Mouse (Mus musculus) small intestine, adult 2 months (tissue): Measurements from ENCODE around the gene Phpt1.
"Not testable (repeated sequence)": the region's sequence is repeated elsewhere in the genome, so short reads cannot be mapped to it uniquely, and the experiment has no call there.

Experiments used
- CTCF ChIP-seq: fragments of 200-500 bp; IDR thresholded peaks from 2 replicates; pipeline ENCODE4 v1.5.1; 2012; ENCODE audit warnings: low read depth, mild to moderate bottlenecking, control low read depth, inconsistent platforms, low read length, moderate library complexity, mixed read lengths; ENCODE audit not compliant: insufficient replicate concordance, insufficient read length; ENCODE audit errors: extremely low read depth
- POLR2A ChIP-seq: fragments of 200-500 bp; IDR thresholded peaks from 2 replicates; pipeline ENCODE4 v1.6.1; 2012; ENCODE audit warnings: low read depth, mild to moderate bottlenecking, control low read depth, inconsistent platforms, low read length, moderate library complexity

DNA sequence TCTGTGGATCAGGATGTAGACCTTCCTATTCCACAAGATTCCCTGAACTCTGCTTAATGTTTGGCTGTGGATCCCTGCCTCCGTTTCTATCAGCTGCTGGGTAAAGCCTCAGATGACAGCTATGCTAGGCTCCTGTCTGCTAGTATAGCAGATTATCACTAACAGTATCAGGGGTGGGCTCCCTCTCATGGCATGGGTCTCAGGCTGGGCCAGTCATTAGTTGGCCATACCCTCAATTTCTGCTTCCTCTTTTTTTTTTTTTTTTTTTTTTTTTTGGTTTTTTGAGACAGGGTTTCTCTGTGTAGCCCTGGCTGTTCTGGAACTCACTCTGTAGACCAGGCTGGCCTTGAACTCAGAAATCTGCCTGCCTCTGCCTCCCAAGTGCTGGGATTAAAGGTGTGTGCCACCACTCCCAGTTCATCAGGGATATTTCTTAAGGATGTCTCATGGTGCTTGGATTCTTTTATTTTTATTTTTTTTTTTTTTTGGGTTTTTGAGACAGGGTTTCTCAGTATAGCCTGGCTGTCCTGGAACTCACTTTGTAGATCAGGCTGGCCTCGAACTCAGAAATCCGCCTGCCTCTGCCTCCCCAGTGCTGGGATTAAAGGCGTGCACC, 21.7 kb downstream of the Phpt1 start:
- not testable (repeated sequence) for TF ChIP-seq POLR2A, CTCF
